Mouse (Mus musculus): ENCODE measurements around the gene Mef2c. TPM values are rescaled to one million over a fixed set of nuclear protein-coding genes. Genes with fewer than 3 reads are reported as not detected.

Mef2c gene
- polyA plus RNA-seq, 1 experiment from 2014 or later = 227 TPM

GRCm38 (mm10) chr13:83492051-83492450 is 11.8 kb upstream of the Mef2c start:
- Histone ChIP-seq H3K9me3 (no peaks in the 10 kb centered on the region), H3K4me1 (no peaks in the 10 kb centered on the region), H3K4me3 (no peak overlapping the region), H3K27me3 (no peaks in the 10 kb centered on the region), H3K27ac (replicated peaks) (no peak overlapping the region), H3K36me3 (no peaks in the 10 kb centered on the region), H3K9ac (replicated peaks) (no peak overlapping the region), H3K4me2 (replicated peaks) (no peak overlapping the region)
- WGBS = 80% methylated on average over 3 of the region's 3 CpGs
- no peak for ATAC-seq (replicated peaks)

- Histone ChIP-seq H3K27me3 (no peaks in the 10 kb centered on the region), H3K27ac (replicated peaks) (no peak overlapping the region), H3K4me1 (no peaks in the 10 kb centered on the region), H3K36me3 (no peaks in the 10 kb centered on the region), H3K4me2 (replicated peaks) (no peak overlapping the region), H3K9ac (replicated peaks) (no peak overlapping the region), H3K4me3 (no peak overlapping the region), H3K9me3 (no peaks in the 10 kb centered on the region)
- no peak for ATAC-seq (replicated peaks)
- WGBS = 92% methylated on average over 3 of the region's 3 CpGs
Observed at GRCm38 (mm10) chr13:83497708-83498107, 6.1 kb upstream of the Mef2c start.

GRCm38 (mm10) chr13:83499526-83499925 is 4.3 kb upstream of the Mef2c start:
- H3K27ac ChIP-seq (replicated peaks) = no peak overlapping the region
- no peak overlapping the region for H3K4me2 ChIP-seq (replicated peaks)
- WGBS = 83% methylated on average over 4 of the region's 4 CpGs
- no peaks in the 10 kb centered on the region for H3K27me3 ChIP-seq
- H3K4me1 ChIP-seq = no peaks in the 10 kb centered on the region
- ATAC-seq (replicated peaks) = no peak
- H3K36me3 ChIP-seq = no peaks in the 10 kb centered on the region
- H3K9ac ChIP-seq (replicated peaks) = no peak overlapping the region
- H3K9me3 ChIP-seq = no peaks in the 10 kb centered on the region
- no peak overlapping the region for H3K4me3 ChIP-seq

GRCm38 (mm10) chr13:83507687-83508086 is 3.9 kb downstream of the Mef2c start:
- Histone ChIP-seq H3K4me1 (no peaks in the 10 kb centered on the region), H3K9me3 (no peaks in the 10 kb centered on the region), H3K27me3 (no peaks in the 10 kb centered on the region), H3K4me2 (replicated peaks) (no peak overlapping the region), H3K27ac (replicated peaks) (no peak overlapping the region), H3K36me3 (no peaks in the 10 kb centered on the region), H3K9ac (replicated peaks) (no peak overlapping the region), H3K4me3 (no peak overlapping the region)
- 92% methylated on average over 1 of the region's 1 CpGs for WGBS
- no peak for ATAC-seq (replicated peaks)

GRCm38 (mm10) chr13:83515013-83515547 is 11.2 kb downstream of the Mef2c start:
- no peaks in the 10 kb centered on the region for H3K9me3 ChIP-seq
- H3K36me3 ChIP-seq = no peaks in the 10 kb centered on the region
- H3K27me3 ChIP-seq = no peaks in the 10 kb centered on the region
- H3K27ac ChIP-seq (replicated peaks) = no peak overlapping the region
- H3K4me2 ChIP-seq (replicated peaks) = no peak overlapping the region
- H3K4me1 ChIP-seq = peaks cover 7% of the 10 kb centered on the region; the same call in 1 of the 2 replicates
- ATAC-seq (replicated peaks) = no peak
- H3K9ac ChIP-seq (replicated peaks) = no peak overlapping the region
- no peak overlapping the region for H3K4me3 ChIP-seq
- 73% methylated on average over 4 of the region's 4 CpGs for WGBS

GRCm38 (mm10) chr13:83517660-83518609 is 14.1 kb downstream of the Mef2c start:
- peak; percentile 92 for ATAC-seq (replicated peaks)
- peak overlapping the region; percentile 90 for H3K27ac ChIP-seq (replicated peaks)

GRCm38 (mm10) chr13:83520807-83521206 is 17.0 kb downstream of the Mef2c start:
- H3K9me3 ChIP-seq = no peaks in the 10 kb centered on the region
- ATAC-seq (replicated peaks) = no peak
- 51% methylated on average over 4 of the region's 4 CpGs for WGBS
- no peak overlapping the region for H3K4me3 ChIP-seq
- no peak overlapping the region for H3K4me2 ChIP-seq (replicated peaks)
- no peak overlapping the region for H3K9ac ChIP-seq (replicated peaks)
- H3K27ac ChIP-seq (replicated peaks) = no peak overlapping the region
- peaks cover 14% of the 10 kb centered on the region for H3K4me1 ChIP-seq
- no peaks in the 10 kb centered on the region for H3K36me3 ChIP-seq
- no peaks in the 10 kb centered on the region for H3K27me3 ChIP-seq

More at GRCm38 (mm10) chr13:83517660-83518609, 14.1 kb downstream of the Mef2c start:
- WGBS = under 1% methylated on average over 26 of the region's 27 CpGs
- Histone ChIP-seq H3K4me2 (replicated peaks) (peak overlapping the region; percentile 74), H3K9me3 (no peaks in the 10 kb centered on the region), H3K27me3 (no peaks in the 10 kb centered on the region), H3K9ac (replicated peaks) (peak overlapping the region; percentile 67), H3K36me3 (no peaks in the 10 kb centered on the region), H3K4me1 (peaks cover 12% of the 10 kb centered on the region; the same call in 1 of the 2 replicates), H3K4me3 (peak overlapping the region; percentile 53)

- H3K27ac ChIP-seq (replicated peaks) = peak overlapping the region; percentile 92
- no peaks in the 10 kb centered on the region for H3K9me3 ChIP-seq
- 1% methylated on average over 35 of the region's 35 CpGs for WGBS
- peaks cover 14% of the 10 kb centered on the region for H3K4me1 ChIP-seq
- ATAC-seq (replicated peaks) = peak; percentile 60
- H3K4me3 ChIP-seq = peak overlapping the region; percentile 70
- peak overlapping the region; percentile 66 for H3K9ac ChIP-seq (replicated peaks)
- H3K27me3 ChIP-seq = no peaks in the 10 kb centered on the region
- H3K4me2 ChIP-seq (replicated peaks) = peak overlapping the region; percentile 68
- no peaks in the 10 kb centered on the region for H3K36me3 ChIP-seq
Observed at GRCm38 (mm10) chr13:83523232-83523969, 19.6 kb downstream of the Mef2c start.

GRCm38 (mm10) chr13:83524159-83524901 is 20.5 kb downstream of the Mef2c start:
- peak; percentile 89 for ATAC-seq (replicated peaks)
- Histone ChIP-seq H3K9ac (replicated peaks) (peak overlapping the region; percentile 66), H3K9me3 (no peaks in the 10 kb centered on the region), H3K4me2 (replicated peaks) (peak overlapping the region; percentile 68), H3K27me3 (no peaks in the 10 kb centered on the region), H3K4me1 (peaks cover 7% of the 10 kb centered on the region), H3K4me3 (peak overlapping the region; percentile 70), H3K27ac (replicated peaks) (peak overlapping the region; percentile 92), H3K36me3 (no peaks in the 10 kb centered on the region)
- WGBS = under 1% methylated on average over 42 of the region's 43 CpGs

GRCm38 (mm10) chr13:83524902-83525715 is 21.3 kb downstream of the Mef2c start:
- no peak for ATAC-seq (replicated peaks)
- H3K9ac ChIP-seq (replicated peaks) = peak overlapping the region; percentile 66
- no peaks in the 10 kb centered on the region for H3K27me3 ChIP-seq
- H3K4me1 ChIP-seq = peaks cover 7% of the 10 kb centered on the region
- WGBS = 16% methylated on average over 7 of the region's 7 CpGs
- H3K27ac ChIP-seq (replicated peaks) = peak overlapping the region; percentile 92
- no peaks in the 10 kb centered on the region for H3K9me3 ChIP-seq
- peak overlapping the region; percentile 68 for H3K4me2 ChIP-seq (replicated peaks)
- H3K36me3 ChIP-seq = no peaks in the 10 kb centered on the region
- H3K4me3 ChIP-seq = peak overlapping the region; percentile 70

GRCm38 (mm10) chr13:83525716-83526005 is 21.8 kb downstream of the Mef2c start:
- Histone ChIP-seq H3K36me3 (no peaks in the 10 kb centered on the region), H3K27me3 (no peaks in the 10 kb centered on the region), H3K4me2 (replicated peaks) (peak overlapping the region; percentile 68), H3K4me3 (peak overlapping the region; percentile 70), H3K9ac (replicated peaks) (peak overlapping the region; percentile 66), H3K27ac (replicated peaks) (peak overlapping the region; percentile 92), H3K4me1 (peaks cover 7% of the 10 kb centered on the region), H3K9me3 (no peaks in the 10 kb centered on the region)
- ATAC-seq (replicated peaks) = no peak
- 43% methylated on average over 2 of the region's 2 CpGs for WGBS
